Mouse (Mus musculus): ENCODE data around the gene Hapln1.

Hapln1 gene

GRCm38 (mm10) chr13:89600466-89600865 lies 60.9 kb downstream of the Hapln1 start:
- peak; percentile 49 for DNase-seq (ENCODE audit: low read depth)

DNA sequence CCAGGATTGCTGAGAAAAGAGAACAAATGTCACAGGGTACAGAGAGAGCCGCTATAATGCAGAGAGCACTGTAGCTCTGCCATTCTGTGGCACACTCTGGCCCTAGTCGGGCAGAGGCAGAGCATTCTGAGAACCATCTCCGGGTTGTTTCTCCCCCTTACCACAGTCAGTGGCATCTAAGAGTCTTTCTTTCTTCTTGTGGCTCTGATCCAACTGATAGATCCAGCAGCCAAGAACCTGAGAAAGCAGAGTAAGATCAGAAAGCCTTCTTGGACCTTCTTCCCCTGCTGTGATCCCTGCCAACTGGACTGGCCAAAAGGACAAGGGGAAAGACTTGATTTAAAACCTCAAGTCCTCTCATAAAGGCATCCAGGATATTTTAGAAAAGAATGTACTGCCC lies 63.7 kb downstream of the Hapln1 start:
- no peak for DNase-seq (ENCODE audit: low read depth)

DNA sequence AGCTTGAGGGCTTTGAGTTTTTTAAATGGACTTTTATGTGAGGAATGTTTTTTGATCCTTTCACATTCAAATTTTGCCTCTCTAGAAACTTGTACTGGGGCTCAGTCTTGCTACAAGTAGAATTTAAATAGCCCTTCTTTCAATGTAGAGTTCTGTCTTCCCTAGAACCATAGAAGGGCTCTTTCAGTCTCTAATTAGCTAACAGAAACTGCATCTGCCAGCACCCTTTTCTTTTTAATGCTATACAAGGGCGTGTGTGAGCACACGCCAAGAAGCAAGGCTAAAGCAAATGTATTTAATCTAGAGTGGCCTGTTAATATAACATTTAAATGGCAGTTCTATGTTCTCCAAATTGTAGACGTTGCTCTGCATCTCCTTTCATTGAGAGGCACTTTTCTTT lies 67.8 kb downstream of the Hapln1 start:
- DNase-seq (ENCODE audit: low read depth) = no peak

DNA sequence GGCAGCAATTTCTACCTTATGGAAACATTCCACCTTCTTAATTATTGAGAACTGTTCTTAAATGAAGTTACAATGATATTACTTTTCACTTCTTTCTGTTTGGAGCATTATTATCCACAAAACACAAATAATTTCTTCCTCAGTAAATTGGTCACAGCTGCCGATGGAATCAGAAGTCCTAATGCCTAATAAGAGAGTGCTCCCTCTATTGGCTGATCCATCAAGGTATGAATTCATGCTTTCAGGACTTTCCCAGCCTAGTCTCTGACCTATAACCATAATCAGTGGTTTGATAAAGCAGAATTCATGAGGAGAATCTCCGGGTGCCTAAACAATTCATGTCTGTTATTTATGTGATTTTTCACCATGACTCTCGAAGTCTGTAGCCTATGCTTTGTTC lies 79.5 kb downstream of the Hapln1 start:
- peak; percentile 5 for DNase-seq (ENCODE audit: low read depth)

DNA sequence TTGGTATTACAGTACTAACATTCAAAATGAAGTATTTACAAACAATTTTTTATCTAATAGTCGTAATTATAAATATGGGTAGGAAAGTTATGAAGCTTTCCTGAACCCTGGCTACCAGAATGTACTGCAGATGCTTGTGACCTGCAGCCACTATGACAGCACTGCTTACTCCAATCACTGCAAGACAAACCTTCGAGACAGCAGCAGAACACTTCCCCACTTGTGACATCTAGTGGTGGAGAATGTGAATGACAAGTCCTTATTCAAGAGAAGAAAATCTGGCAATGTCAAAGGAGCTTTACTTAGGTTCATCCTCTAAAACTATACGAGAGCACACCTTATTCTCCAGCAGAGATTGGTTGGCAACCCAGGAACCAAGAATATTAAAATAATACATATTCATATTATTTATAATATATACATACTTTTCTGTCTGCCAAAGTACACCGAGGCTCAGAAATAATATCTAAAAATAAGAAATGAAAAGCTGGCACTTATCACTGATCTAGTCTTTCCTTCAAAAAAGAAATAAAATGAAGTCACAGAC lies 94.6 kb downstream of the Hapln1 start:
- DNase-seq (ENCODE audit: low read depth) = peak; percentile 70

DNA sequence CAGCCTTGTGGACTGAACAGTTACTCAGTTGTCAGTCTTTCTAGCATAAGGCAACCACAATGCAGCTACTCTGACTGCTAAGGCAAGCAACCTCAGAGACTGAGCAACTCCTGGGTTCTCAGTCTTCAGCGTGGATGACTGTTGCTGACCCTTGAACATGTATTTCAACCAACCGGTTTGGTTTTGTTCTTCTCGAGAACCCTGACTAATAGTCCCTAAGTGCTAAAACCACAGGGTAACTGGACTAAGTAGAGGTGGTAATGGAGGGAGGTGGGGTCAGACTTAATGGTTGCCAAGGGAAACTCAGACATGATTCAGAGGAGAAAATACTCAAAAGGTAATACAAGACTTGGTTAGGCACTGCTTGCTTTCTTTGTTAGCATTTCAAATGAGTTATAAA lies 97.4 kb downstream of the Hapln1 start:
- DNase-seq (ENCODE audit: low read depth) = no peak

DNA sequence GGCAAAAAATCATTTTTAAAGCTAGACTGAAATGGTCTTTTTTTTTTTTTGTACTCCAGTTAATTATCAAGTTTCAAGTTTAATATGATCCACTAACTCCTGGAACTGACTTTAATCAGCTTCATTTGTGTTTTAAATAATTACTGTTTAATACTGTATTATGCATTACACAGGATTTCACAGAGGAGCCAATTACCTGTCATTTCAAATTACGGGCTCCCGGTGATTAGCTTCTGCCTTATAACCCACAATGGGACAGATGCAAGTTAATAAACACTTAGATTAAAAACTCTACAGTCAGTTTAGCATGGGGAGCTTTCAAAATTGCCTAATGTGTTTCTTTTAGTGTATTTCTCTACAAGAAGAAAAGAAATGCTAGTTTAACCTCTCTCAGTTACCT lies 106.0 kb downstream of the Hapln1 start:
- DNase-seq (ENCODE audit: low read depth) = no peak

- no peak for DNase-seq (ENCODE audit: low read depth)
Observed at GRCm38 (mm10) chr13:89652773-89653172, 113.2 kb downstream of the Hapln1 start.

DNA sequence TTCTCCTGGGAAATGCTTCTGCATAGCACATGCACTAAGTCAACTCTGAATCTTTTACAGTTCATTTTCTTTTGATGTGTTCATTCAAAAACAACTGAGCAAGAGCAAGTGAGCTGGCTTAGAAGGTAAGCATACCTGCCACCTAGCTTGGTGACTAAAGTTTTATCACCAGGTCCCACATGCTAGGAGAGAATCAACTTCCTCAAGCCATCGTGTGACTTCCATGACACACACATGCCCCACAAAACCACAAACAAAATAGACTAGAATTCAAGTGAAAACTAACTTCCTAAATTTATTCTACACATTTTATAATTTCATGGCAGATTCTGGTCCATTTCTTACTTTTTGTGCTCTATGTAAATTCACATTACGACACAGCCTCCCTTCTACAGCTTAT lies 113.7 kb downstream of the Hapln1 start:
- DNase-seq (ENCODE audit: low read depth) = peak; percentile 50

- DNase-seq (ENCODE audit: low read depth) = no peak
Observed at GRCm38 (mm10) chr13:89657046-89657445, 117.5 kb downstream of the Hapln1 start.
